Mouse (Mus musculus) CH12.LX (cell line): ENCODE data around the gene Zfp280d. TPM values are rescaled to one million over a fixed set of nuclear protein-coding genes. Genes with fewer than 3 reads are reported as not detected.

Experiments
- DNase-seq: peaks from one replicate; pipeline ENCODE4 v3.0.0-alpha.2; 2013; ENCODE audit errors: extremely low read depth
- H3K27ac ChIP-seq: 2 replicates; pipeline ENCODE4 v1.5.1; 2012; ENCODE audit warnings: low read depth, mild to moderate bottlenecking, control low read depth, moderate library complexity; ENCODE audit not compliant: insufficient read depth
- H3K27me3 ChIP-seq: replicated peaks from 2 replicates; pipeline ENCODE3; 2012; ENCODE audit warnings: inconsistent platforms
- H3K36me3 ChIP-seq, 2 experiments: replicated peaks in 1 of 2; 2 replicates each; pipeline versions ENCODE3 to v1.6.1; 2012; ENCODE audit warnings: inconsistent platforms in 1 of 2, low read length in 1 of 2, mild to moderate bottlenecking in 1 of 2, mixed read lengths in 1 of 2, moderate library complexity in 1 of 2; ENCODE audit not compliant: control insufficient read depth in 1 of 2, insufficient read depth in 1 of 2
- H3K4me1 ChIP-seq, 2 experiments: 2 replicates each; pipeline ENCODE4 v1.6.1; 2012; ENCODE audit warnings: inconsistent platforms in 1 of 2, moderate library complexity in 1 of 2; ENCODE audit not compliant: insufficient read depth in 2 of 2, control insufficient read depth in 1 of 2
- H3K4me2 ChIP-seq: 2 replicates; pipeline ENCODE4 v1.6.1; 2012; ENCODE audit warnings: low read depth, mild to moderate bottlenecking, control low read depth; ENCODE audit not compliant: poor library complexity, insufficient read depth, severe bottlenecking
- H3K4me3 ChIP-seq, 3 experiments: fragments of 150-350 bp in 1 of 3; sonication (generic) in 1 of 3; replicated peaks in 1 of 3; 2 replicates each; pipeline versions ENCODE3 to v1.5.1; 2011 to 2012; ENCODE audit warnings: low read depth in 2 of 3, low read length in 2 of 3, mild to moderate bottlenecking in 2 of 3, moderate library complexity in 2 of 3, control low read depth in 1 of 3, improper control_type of control experiment in 1 of 3, inconsistent platforms in 1 of 3, mixed read lengths in 1 of 3; ENCODE audit not compliant: poor library complexity in 1 of 3
- H3K79me2 ChIP-seq: replicated peaks from 2 replicates; pipeline ENCODE4 v1.6.1; 2012; ENCODE audit warnings: mild to moderate bottlenecking, moderate library complexity; ENCODE audit not compliant: control insufficient read depth, poor library complexity, insufficient read depth, severe bottlenecking; ENCODE audit errors: extremely low read depth
- H3K9ac ChIP-seq: 2 replicates; pipeline ENCODE4 v1.6.1; 2012; ENCODE audit warnings: low read depth, mild to moderate bottlenecking, control low read depth, moderate library complexity; ENCODE audit not compliant: insufficient read depth
- H3K9me3 ChIP-seq: replicated peaks from 2 replicates; pipeline ENCODE3; 2012; ENCODE audit warnings: low read length, inconsistent platforms, mixed read lengths
- BHLHE40 ChIP-seq: IDR thresholded peaks from 2 replicates; pipeline ENCODE4 v1.6.1; 2011; ENCODE audit warnings: mild to moderate bottlenecking, low read depth, low read length, improper control_type of control experiment
- CHD1 ChIP-seq: IDR thresholded peaks from 2 replicates; pipeline ENCODE4 v1.6.1; 2012; ENCODE audit warnings: low read depth, low read length, improper control_type of control experiment, inconsistent platforms
- E2F4 ChIP-seq: IDR thresholded peaks from 2 replicates; pipeline ENCODE4 v1.6.1; 2011; ENCODE audit warnings: low read depth, low read length, improper control_type of control experiment; ENCODE audit not compliant: insufficient replicate concordance
- EP300 ChIP-seq: IDR thresholded peaks from 2 replicates; pipeline ENCODE4 v1.6.1; 2011; ENCODE audit warnings: low read length, improper control_type of control experiment
- GABPA ChIP-seq: IDR thresholded peaks from 2 replicates; pipeline ENCODE4 v1.6.1; 2012; ENCODE audit warnings: low read depth, low read length, improper control_type of control experiment, inconsistent platforms; ENCODE audit not compliant: insufficient replicate concordance
- IRF4 ChIP-seq: IDR thresholded peaks from 2 replicates; pipeline ENCODE4 v1.6.1; 2014; ENCODE audit warnings: low read depth, mild to moderate bottlenecking, inconsistent platforms, low read length, improper control_type of control experiment
- JUN ChIP-seq: IDR thresholded peaks from 2 replicates; pipeline ENCODE4 v1.6.1; 2011; ENCODE audit warnings: low read depth, mild to moderate bottlenecking, low read length, improper control_type of control experiment, moderate library complexity; ENCODE audit not compliant: insufficient read depth
- MAZ ChIP-seq: IDR thresholded peaks from 2 replicates; pipeline ENCODE4 v1.6.1; 2012; ENCODE audit warnings: low read depth, mild to moderate bottlenecking, inconsistent platforms, low read length, improper control_type of control experiment, moderate library complexity
- MXI1 ChIP-seq: IDR thresholded peaks from 2 replicates; pipeline ENCODE4 v1.6.1; 2011; ENCODE audit warnings: mild to moderate bottlenecking, low read depth, low read length, improper control_type of control experiment
- MYC ChIP-seq: IDR thresholded peaks from 2 replicates; pipeline ENCODE4 v1.6.1; 2011; ENCODE audit warnings: low read depth, mild to moderate bottlenecking, improper control_type of control experiment, low read length
- NRF1 ChIP-seq: IDR thresholded peaks from 2 replicates; pipeline ENCODE4 v1.6.1; 2014; ENCODE audit warnings: low read depth, mild to moderate bottlenecking, inconsistent platforms, low read length, improper control_type of control experiment, moderate library complexity
- PAX5 ChIP-seq: IDR thresholded peaks from 2 replicates; pipeline ENCODE4 v1.6.1; 2012; ENCODE audit warnings: low read length, inconsistent platforms, mixed read lengths
- POLR2A ChIP-seq: IDR thresholded peaks from 2 replicates; pipeline ENCODE4 v1.6.1; 2011; ENCODE audit warnings: low read depth, mild to moderate bottlenecking, improper control_type of control experiment, low read length
- SIN3A ChIP-seq: IDR thresholded peaks from 2 replicates; pipeline ENCODE4 v1.6.1; 2012; ENCODE audit warnings: low read length, improper control_type of control experiment, inconsistent platforms
- TBP ChIP-seq: conservative IDR thresholded peaks from 2 replicates; pipeline ENCODE4 v1.6.1; 2011; ENCODE audit warnings: low read depth, low read length, improper control_type of control experiment
- TCF12 ChIP-seq: IDR thresholded peaks from 2 replicates; pipeline ENCODE4 v1.6.1; 2014; ENCODE audit warnings: low read depth, mild to moderate bottlenecking, inconsistent platforms, low read length, improper control_type of control experiment
- UBTF ChIP-seq: IDR thresholded peaks from 2 replicates; pipeline ENCODE4 v1.6.1; 2012; ENCODE audit warnings: low read depth, mild to moderate bottlenecking, inconsistent platforms, low read length, improper control_type of control experiment, moderate library complexity
- ZKSCAN1 ChIP-seq: IDR thresholded peaks from 2 replicates; pipeline ENCODE4 v1.6.1; 2012; ENCODE audit warnings: low read depth, inconsistent platforms, low read length, improper control_type of control experiment, borderline replicate concordance
- ZMIZ1 ChIP-seq: IDR thresholded peaks from 2 replicates; pipeline ENCODE4 v1.6.1; 2012; ENCODE audit warnings: low read depth, mild to moderate bottlenecking, inconsistent platforms, low read length, improper control_type of control experiment
- ZNF384 ChIP-seq: IDR thresholded peaks from 2 replicates; pipeline ENCODE4 v1.6.1; 2012; ENCODE audit warnings: low read depth, low read length, improper control_type of control experiment, inconsistent platforms
- dilution Hi-C: fragments of 300-500 bp; cut with MboI; formaldehyde crosslinking; loops from 2 replicates; pipeline ENCODE4 v1.14.3; 2020; ENCODE audit warnings: low sequenced_read_pairs; ENCODE audit not compliant: extremely low pct_unique_long_range_greater_than_20kb, extremely low pct_ligation_motif_present
- in situ Hi-C: fragments of 300-500 bp; cut with MboI; formaldehyde crosslinking; loops from 3 replicates; pipeline ENCODE4 v1.14.3; 2019; ENCODE audit warnings: low sequenced_read_pairs, low pct_ligation_motif_present, low pct_unique_long_range_greater_than_20kb, mixed read lengths
- polyA plus RNA-seq: library from polyadenylated mRNA; unstranded; fragments of >175 nt; gene quantifications from 2 replicates; pipeline ENCODE4 v1.2.1, GENCODE M21; 2012; ENCODE audit warnings: low read depth; ENCODE audit not compliant: insufficient read length
- total RNA-seq, 2 experiments: library from RNA; depleted of rRNA; stranded (reverse); fragments of 300-350 nt in 1 of 2; fragments of >200 nt in 1 of 2; gene quantifications; 2 replicates each; pipeline ENCODE4 v1.2.3; 2012 to 2014

Gene Zfp280d
- total and polyA plus RNA-seq, 3 experiments = 22.3 to 35.8 (median 26.0) TPM

DNA sequence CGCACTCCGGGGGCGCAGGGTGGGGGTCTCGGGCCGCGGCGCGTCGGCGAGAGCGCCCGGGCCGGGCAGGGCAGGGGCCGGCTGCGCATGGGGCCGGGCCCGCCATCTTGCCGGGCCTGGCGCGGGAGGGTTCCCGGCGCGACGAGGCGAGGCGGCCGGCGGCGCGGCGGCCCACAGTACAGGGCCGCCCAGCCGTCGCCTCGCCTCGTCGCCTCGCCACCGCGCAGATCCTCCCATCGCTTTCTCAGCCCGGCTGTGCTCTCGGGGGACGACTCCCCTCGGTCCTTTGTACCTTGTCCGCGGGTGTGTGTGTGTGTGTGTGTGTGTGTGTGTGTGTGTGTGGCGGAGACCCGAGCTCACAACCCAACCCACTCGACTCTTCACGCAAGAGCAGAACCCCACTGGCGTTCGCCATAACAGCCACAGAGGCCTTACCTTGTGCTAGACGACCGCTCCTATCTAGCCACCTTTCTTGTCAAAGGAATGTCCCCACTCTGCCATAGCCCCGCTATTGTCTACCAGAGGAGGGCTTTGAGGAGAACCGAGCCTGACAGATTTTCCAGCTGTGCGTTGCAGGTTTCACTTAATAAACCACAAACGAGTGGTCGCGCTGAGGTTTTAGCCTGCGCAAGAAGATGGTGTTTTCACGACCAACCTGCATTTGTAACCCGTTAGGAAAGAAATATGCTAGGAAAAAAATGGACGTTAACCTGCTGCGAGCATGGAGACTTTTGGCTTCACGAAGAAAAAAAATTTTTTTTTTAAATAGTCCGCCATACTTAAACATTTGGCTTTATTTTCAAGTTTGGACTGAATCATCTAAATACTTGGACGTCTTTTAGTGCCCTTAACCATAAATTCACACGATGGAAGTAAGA is 680 bp downstream of the Zfp280d start:
- no peaks in the 10 kb centered on the region for H3K36me3 ChIP-seq

DNA sequence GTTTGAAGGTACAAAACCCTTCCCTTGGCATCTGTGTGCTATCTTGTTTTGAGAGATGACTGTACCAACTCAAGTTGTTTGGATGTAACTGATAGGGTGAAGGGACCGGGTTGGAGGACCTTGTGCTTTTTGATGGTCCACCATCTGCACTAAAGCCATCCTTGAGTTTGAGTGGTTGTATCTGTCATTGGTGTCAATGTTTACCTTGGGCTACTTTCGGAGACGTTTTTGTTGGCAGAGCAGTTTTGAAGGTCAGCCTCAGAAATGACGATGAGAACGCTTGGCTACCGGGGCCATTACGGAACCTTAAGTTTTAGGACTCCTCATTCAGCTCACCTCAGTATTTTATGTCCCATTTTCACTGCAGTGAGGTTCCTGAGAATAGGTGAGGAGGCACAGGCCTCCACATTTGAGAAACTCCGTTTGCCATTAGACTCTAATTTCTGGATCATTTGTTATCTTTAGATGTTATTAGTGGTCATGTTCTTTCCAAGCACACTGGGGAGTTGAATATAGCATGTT is 1.4 kb downstream of the Zfp280d start:
- peak overlapping the region; percentile 57 for H3K4me2 ChIP-seq
- peak; percentile 46 for DNase-seq
- in situ Hi-C loops = no loop called here
- peak overlapping the region; percentile 71 for H3K9ac ChIP-seq
- H3K4me3 ChIP-seq = peak overlapping the region; percentile 66 to 80 (median 74)
- no peak for TF ChIP-seq UBTF
- TF ChIP-seq POLR2A = no peak
- TF ChIP-seq EP300 = no peak
- 0 out of 2 replicates have a peak, but pooled peaks have one; percentile 4 for TF ChIP-seq TBP
- TF ChIP-seq E2F4 = no peak
- peaks cover 0 to 2% of the 10 kb centered on the region in 2 experiments for H3K36me3 ChIP-seq
- H3K27ac ChIP-seq = peak overlapping the region; percentile 24
- no peaks in the 10 kb centered on the region for H3K27me3 ChIP-seq
- H3K9me3 ChIP-seq = peaks cover 21% of the 10 kb centered on the region
- peaks cover 47% of the 10 kb centered on the region for H3K79me2 ChIP-seq
- H3K4me1 ChIP-seq = peaks cover 5 to 32% of the 10 kb centered on the region in 2 experiments
- dilution Hi-C loops = no loop called here

More for the DNA sequence above, 680 bp downstream of the Zfp280d start:
- Histone ChIP-seq H3K4me3 (peak overlapping the region; percentile 66 to 80 (median 74)), H3K79me2 (peaks cover 41% of the 10 kb centered on the region), H3K27me3 (no peaks in the 10 kb centered on the region)
- in situ Hi-C loops = no loop called here
- dilution Hi-C loops = no loop called here
- 0 out of 2 replicates have a peak, but pooled peaks have one; percentile 1 for TF ChIP-seq TBP
- TF ChIP-seq ZKSCAN1 = no peak
- 0 out of 2 replicates have a peak, but pooled peaks have one; percentile 77 for TF ChIP-seq UBTF
- TF ChIP-seq CHD1 = peak; percentile 65; the same call in 1 of the 2 replicates
- TF ChIP-seq MYC = peak; percentile 19; the same call in 1 of the 2 replicates
- no peak for TF ChIP-seq JUN
- TF ChIP-seq MAZ = no peak; the same call in 1 of the 2 replicates
- TF ChIP-seq TCF12 = 0 out of 2 replicates have a peak, but pooled peaks have one; percentile 5
- no peak for TF ChIP-seq E2F4
- peak; percentile 56; the same call in 1 of the 2 replicates for TF ChIP-seq EP300
- peak; percentile 69 for TF ChIP-seq SIN3A
- TF ChIP-seq PAX5 = no peak
- peak; percentile 57 for TF ChIP-seq IRF4
- TF ChIP-seq GABPA = no peak
- TF ChIP-seq ZMIZ1 = peak; percentile 56; the same call in 1 of the 2 replicates
- peak; percentile 46; the same call in 1 of the 2 replicates for TF ChIP-seq MXI1
- peak; percentile 62; the same call in 1 of the 2 replicates for TF ChIP-seq ZNF384
- TF ChIP-seq NRF1 = peak; percentile 20; the same call in 1 of the 2 replicates
- TF ChIP-seq BHLHE40 = no peak
- TF ChIP-seq POLR2A = 0 out of 2 replicates have a peak, but pooled peaks have one; percentile 18
- TF ChIP-seq, all 38 proteins: peak for 13
- Histone ChIP-seq H3K27ac (peak overlapping the region; percentile 76), H3K4me2 (no peak overlapping the region), H3K4me1 (peaks cover 5 to 29% of the 10 kb centered on the region in 2 experiments), H3K9ac (peak overlapping the region; percentile 71), H3K9me3 (peaks cover 21% of the 10 kb centered on the region)
- DNase-seq = peak; percentile 58
